Comparison of ENCODE assay signal across 11 mouse cellular contexts in the genomic region with DNA sequence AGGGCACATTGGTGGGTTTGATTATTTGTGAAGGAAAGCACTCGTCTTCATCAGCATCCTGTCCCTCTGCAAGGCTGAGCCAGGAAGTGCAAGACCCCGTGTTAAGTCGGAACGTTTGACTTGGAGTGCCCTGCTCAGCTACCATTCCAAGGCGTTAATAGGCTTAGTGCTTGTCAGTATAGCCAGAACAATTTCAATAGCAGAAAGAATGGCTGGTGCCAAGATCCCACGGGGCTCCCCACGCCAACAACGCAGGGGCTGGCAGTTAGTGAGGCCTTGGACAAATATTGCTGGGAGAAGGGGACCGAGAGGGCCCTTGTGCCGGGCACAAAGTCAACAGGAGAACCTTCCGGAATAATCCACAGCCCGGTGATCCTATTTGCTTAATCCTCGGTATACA.
DNase-seq lines count a peak whose midpoint lies in the region; ATAC-seq and TF ChIP-seq lines count a peak whose summit lies in the region.
"Had no signal": no experiment of that assay in that cellular context is flagged by ENCODE, and none has a peak within 500 bp of the region (broad histone marks: within the 10 kb centered on the region; RNA-seq: fewer than 3 reads in every experiment).

No protein-coding gene starts in this region.

- no peaks in the 10 kb centered on the region for H3K9me3 ChIP-seq in hindbrain, embryonic 16.5 days (ENCODE audit: control insufficient read depth, low read length)
- H3K9me3 ChIP-seq in hindbrain, embryonic 10.5 days, result no peaks in the 10 kb centered on the region
- no peaks in the 10 kb centered on the region for H3K9me3 ChIP-seq in lung, postnatal 0 days (ENCODE audit: low read length)
- H3K9me3 ChIP-seq in midbrain, embryonic 14.5 days (ENCODE audit: control insufficient read depth, low read length), result no peaks in the 10 kb centered on the region
- H3K9me3 ChIP-seq: heart, embryonic 15.5 days; hindbrain, embryonic 15.5 days; neural tube, embryonic 12.5 days had no signal

- 42% methylated on average over 13 of the region's 13 CpGs for WGBS in hindbrain, embryonic 16.5 days
- 70% methylated on average over 13 of the region's 13 CpGs for WGBS in hindbrain, embryonic 10.5 days
- WGBS in lung, postnatal 0 days, result 39% methylated on average over 13 of the region's 13 CpGs
- 12% methylated on average over 13 of the region's 13 CpGs for WGBS in midbrain, embryonic 14.5 days

- no peak overlapping the region for H3K27ac ChIP-seq in hindbrain, embryonic 16.5 days (ENCODE audit: low read depth, low read length)
- no peak overlapping the region for H3K27ac ChIP-seq in hindbrain, embryonic 10.5 days
- no peak overlapping the region for H3K27ac ChIP-seq in lung, postnatal 0 days (ENCODE audit: low read length)
- no peak overlapping the region for H3K27ac ChIP-seq in midbrain, embryonic 14.5 days (replicated peaks; ENCODE audit: low read depth, low read length)
- H3K27ac ChIP-seq: heart, embryonic 15.5 days; hindbrain, embryonic 15.5 days; liver, embryonic 12.5 days; neural tube, embryonic 12.5 days had no signal

- ATAC-seq in hindbrain, embryonic 16.5 days, result peak; percentile 73
- ATAC-seq in lung, postnatal 0 days, result peak; percentile 70
- peak; percentile 55; the same call in 1 of the 2 replicates for ATAC-seq in midbrain, embryonic 14.5 days (ENCODE audit: low FRiP score, low TSS enrichment)
- ATAC-seq in frontal cortex, adult (ENCODE audit: low TSS enrichment), result no peak
- ATAC-seq: liver, embryonic 12.5 days had no signal

- no peaks in the 10 kb centered on the region for H3K27me3 ChIP-seq in hindbrain, embryonic 16.5 days (replicated peaks; ENCODE audit: control insufficient read depth, insufficient read depth, low read length)
- H3K27me3 ChIP-seq in hindbrain, embryonic 10.5 days (ENCODE audit: insufficient read depth, poor library complexity, severe bottlenecking), result no peaks in the 10 kb centered on the region
- no peaks in the 10 kb centered on the region for H3K27me3 ChIP-seq in lung, postnatal 0 days (replicated peaks; ENCODE audit: insufficient read depth, low read length)
- H3K27me3 ChIP-seq in midbrain, embryonic 14.5 days (ENCODE audit: control insufficient read depth, insufficient read depth, low read length), result 0 out of 2 replicates have a peak, but pooled peaks cover 3% of the 10 kb centered on the region
- H3K27me3 ChIP-seq: heart, embryonic 15.5 days; hindbrain, embryonic 15.5 days; liver, embryonic 12.5 days; neural tube, embryonic 12.5 days had no signal

- no peak for DNase-seq in hindbrain, embryonic 10.5 days (ENCODE audit: low spot score)
- peak; percentile 60 to 71 for DNase-seq in lung, adult 18-20 months
- DNase-seq in lung, postnatal 0 days (ENCODE audit: low spot score), result peak; percentile 59
- peak; percentile 73 for DNase-seq in midbrain, embryonic 14.5 days
- DNase-seq in thymus, postnatal 4 days, result no peak

- no peak for TF ChIP-seq EP300 in lung, postnatal 0 days (IDR thresholded peaks at IDR 0.05)

- H3K4me1 ChIP-seq in hindbrain, embryonic 16.5 days (ENCODE audit: control insufficient read depth, insufficient read depth, low read depth, low read length), result peaks cover 2% of the 10 kb centered on the region; the same call in 1 of the 2 replicates
- 0 out of 2 replicates have a peak, but pooled peaks cover 3% of the 10 kb centered on the region for H3K4me1 ChIP-seq in hindbrain, embryonic 10.5 days (replicated peaks)
- H3K4me1 ChIP-seq in lung, postnatal 0 days (ENCODE audit: insufficient read depth, low read depth, low read length), result no peaks in the 10 kb centered on the region
- H3K4me1 ChIP-seq in midbrain, embryonic 14.5 days (ENCODE audit: control insufficient read depth, insufficient read depth, low read length), result 0 out of 2 replicates have a peak, but pooled peaks cover 4% of the 10 kb centered on the region
- H3K4me1 ChIP-seq: heart, embryonic 15.5 days; liver, embryonic 12.5 days had no signal

- no peak for TF ChIP-seq CTCF in lung, postnatal 0 days (IDR thresholded peaks at IDR 0.05)

- H3K4me3 ChIP-seq in hindbrain, embryonic 16.5 days (ENCODE audit: low read length), result no peak overlapping the region
- no peak overlapping the region for H3K4me3 ChIP-seq in hindbrain, embryonic 10.5 days
- no peak overlapping the region for H3K4me3 ChIP-seq in lung, postnatal 0 days (ENCODE audit: low read depth, low read length)
- H3K4me3 ChIP-seq in midbrain, embryonic 14.5 days (replicated peaks; ENCODE audit: low read depth, low read length), result no peak overlapping the region
- H3K4me3 ChIP-seq: heart, embryonic 15.5 days; hindbrain, embryonic 15.5 days; liver, embryonic 12.5 days; neural tube, embryonic 12.5 days had no signal

- H3K36me3 ChIP-seq in hindbrain, embryonic 16.5 days (ENCODE audit: control insufficient read depth, insufficient read depth, low read length), result no peaks in the 10 kb centered on the region
- H3K36me3 ChIP-seq in hindbrain, embryonic 10.5 days, result no peaks in the 10 kb centered on the region
- no peaks in the 10 kb centered on the region for H3K36me3 ChIP-seq in lung, postnatal 0 days (ENCODE audit: insufficient read depth, low read length)
- H3K36me3 ChIP-seq in midbrain, embryonic 14.5 days (ENCODE audit: control insufficient read depth, insufficient read depth, low read length), result no peaks in the 10 kb centered on the region
- H3K36me3 ChIP-seq: heart, embryonic 15.5 days; hindbrain, embryonic 15.5 days; liver, embryonic 12.5 days; neural tube, embryonic 12.5 days had no signal

- H3K9ac ChIP-seq in hindbrain, embryonic 16.5 days (ENCODE audit: low read depth, low read length), result no peak overlapping the region
- no peak overlapping the region for H3K9ac ChIP-seq in lung, postnatal 0 days (replicated peaks; ENCODE audit: low read depth)
- no peak overlapping the region for H3K9ac ChIP-seq in midbrain, embryonic 14.5 days (replicated peaks; ENCODE audit: low read length)
- H3K9ac ChIP-seq: heart, embryonic 15.5 days; hindbrain, embryonic 15.5 days; liver, embryonic 12.5 days; neural tube, embryonic 12.5 days had no signal

- H3K4me2 ChIP-seq in hindbrain, embryonic 16.5 days (ENCODE audit: low read length), result no peak overlapping the region
- no peak overlapping the region for H3K4me2 ChIP-seq in lung, postnatal 0 days (replicated peaks; ENCODE audit: low read depth, low read length)
- no peak overlapping the region for H3K4me2 ChIP-seq in midbrain, embryonic 14.5 days (ENCODE audit: low read length)
- H3K4me2 ChIP-seq: heart, embryonic 15.5 days; hindbrain, embryonic 15.5 days; liver, embryonic 12.5 days; neural tube, embryonic 12.5 days had no signal

Comparison
In these comparisons a context has a peak if more than half of its experiments do, and no peak if none do; other contexts are left out.
1. DNase-seq: peak in lung, adult 18-20 months (2 of 2), lung, postnatal 0 days (single experiment) and midbrain, embryonic 14.5 days (single experiment); none in hindbrain, embryonic 10.5 days (single experiment) and thymus, postnatal 4 days (single experiment).